Mouse (Mus musculus): ENCODE measurements around the gene Hspa1l. TPM values are rescaled to one million over a fixed set of nuclear protein-coding genes. Genes with fewer than 3 reads are reported as not detected.
A peak's percentile ranks its signal among the peaks of the same experiment; 100 is the strongest.
"Not testable (repeated sequence)": the region's sequence is repeated elsewhere in the genome, so short reads cannot be mapped to it uniquely, and the experiment has no call there.

Hspa1l gene
- under 1 TPM in 1 of 2 experiments, not detected in 1; 0.22 TPM for total RNA-seq (2021)

DNA sequence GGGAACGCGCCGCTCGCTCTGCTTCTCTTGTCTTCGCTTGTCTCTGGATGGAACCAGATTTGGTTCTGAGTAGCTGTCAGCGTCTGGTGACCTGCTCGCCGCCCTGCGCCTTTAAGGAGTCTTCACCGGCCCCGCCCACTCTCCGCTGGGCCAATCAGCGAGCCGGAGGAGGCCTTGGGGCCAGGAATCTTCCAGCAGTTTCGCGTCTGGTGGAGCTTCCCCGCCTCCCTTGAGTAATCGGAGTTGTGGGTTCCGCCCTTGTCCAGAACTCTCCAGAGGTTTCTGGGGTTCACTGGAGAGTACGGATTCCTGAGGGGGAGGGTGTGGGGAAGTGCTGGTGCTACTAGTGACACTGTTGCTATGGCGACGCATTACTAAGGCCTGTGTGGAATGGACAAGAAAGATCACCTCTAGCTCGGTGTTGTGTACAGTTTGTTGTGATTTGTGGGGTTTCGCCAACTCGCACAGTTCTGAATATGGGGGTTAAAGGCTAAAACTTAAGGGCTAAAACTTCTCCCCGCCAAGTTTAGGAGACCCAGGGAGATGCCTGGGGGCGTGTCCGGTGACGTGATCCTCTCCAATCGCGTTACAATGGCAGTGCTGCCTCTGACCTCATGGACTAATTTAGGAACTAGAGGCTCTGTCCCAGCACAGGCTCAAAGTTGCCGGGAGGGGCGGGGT, at the start of gene Hspa1l, which contains the start of gene Hspa1a:
TSS of gene Hspa1l (plus strand) at position 635 of the 681 bp plus-strand sequence.
TSS of gene Hspa1a (minus strand) at position 88 of the 681 bp plus-strand sequence.
- peak; percentile 50 for DNase-seq
- intact Hi-C loops (cut with DNase I) = not testable (repeated sequence)

DNA sequence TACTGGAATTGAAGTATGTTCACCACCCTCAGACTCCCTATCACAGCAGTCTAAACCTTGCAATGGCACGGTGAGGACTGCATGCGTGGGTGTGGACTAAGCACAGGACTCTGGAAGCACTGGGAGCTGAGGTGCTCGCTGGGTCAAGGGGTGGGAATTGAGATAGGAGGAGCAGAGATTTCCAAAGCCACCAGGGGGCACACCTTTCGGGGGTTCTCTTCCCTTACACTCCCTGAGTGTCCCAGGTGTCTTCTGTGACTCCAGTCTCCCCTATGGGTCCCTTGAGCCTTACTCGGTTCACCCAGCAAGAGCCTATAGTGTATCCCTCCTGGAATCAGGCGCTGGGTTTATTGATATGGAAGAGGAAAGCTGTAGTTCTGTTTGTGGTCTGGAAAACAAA, 49.6 kb upstream of the Hspa1l start:
- DNase-seq = no peak
- intact Hi-C loops (cut with DNase I) = no loop called here

DNA sequence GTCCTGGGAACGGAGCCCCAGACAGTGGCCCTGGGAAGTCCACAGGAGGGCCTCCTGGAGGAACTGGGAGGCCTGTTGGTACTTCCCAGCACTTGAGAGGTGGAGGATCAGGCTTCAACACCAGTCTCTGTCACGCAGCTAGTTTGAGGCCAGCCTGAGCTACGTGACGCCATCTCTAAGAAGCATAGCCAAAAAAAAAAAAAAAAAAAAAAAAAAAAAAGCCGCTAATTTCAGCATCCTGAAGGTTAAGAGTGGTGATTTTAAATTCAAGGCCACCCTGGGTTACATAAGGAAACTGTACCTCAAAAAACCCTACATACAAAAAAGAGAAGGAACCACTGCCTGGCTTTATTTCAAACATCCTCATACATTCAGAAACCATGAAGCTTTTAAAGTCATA, 48.2 kb upstream of the Hspa1l start:
- DNase-seq = no peak
- intact Hi-C loops (cut with DNase I) = no loop called here

DNA sequence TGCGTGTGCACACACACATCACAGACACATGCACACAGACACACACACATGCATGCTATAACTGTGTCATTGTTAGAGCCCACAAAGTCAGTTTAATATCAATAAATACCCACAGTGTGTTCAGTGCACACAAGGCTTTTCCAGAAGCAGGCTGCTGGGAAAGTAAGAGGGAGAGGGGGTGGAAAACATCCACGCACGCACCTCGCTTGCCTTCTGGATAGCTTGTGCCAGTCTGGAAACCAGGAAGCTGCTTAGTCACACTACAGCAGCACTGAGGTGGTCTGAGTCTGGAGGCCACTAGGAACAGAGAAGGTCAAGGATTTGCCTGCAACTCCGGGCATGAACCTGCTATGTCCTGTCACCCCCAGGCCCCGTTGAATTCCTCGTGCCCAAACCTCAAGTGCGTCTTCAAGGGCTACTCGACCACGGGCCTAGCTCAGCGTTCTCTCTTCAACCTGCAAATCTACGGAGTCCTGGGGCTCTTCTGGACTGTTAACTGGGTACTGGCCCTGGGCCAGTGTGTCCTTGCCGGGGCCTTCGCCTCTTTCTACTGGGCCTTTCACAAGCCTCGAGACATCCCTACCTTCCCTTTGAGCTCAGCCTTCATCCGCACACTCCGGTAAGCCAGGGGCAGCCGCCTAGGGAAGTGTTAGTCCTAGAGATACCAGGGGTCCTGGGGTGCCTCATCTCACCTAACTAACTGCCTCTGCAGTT, 45.0 kb upstream of the Hspa1l start:
- no peak for DNase-seq
- intact Hi-C loops (cut with DNase I) = no loop called here

DNA sequence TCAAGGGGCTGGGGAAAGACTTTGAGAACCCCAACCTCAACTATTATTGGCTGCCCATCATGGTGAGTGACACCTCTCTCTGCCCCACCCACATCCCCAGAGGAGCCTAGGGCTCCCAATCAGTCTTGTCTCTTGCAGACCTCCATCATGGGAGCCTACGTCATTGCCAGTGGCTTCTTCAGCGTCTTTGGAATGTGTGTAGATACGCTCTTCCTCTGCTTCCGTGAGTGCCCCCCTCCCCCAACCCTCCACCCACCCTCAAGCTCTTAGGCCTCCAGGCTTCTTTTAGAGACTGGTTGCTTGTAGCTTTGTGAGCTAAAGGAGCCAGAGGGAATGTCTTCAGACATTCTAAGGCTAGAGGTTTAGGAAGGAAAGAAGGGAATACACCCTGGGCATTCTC, 43.7 kb upstream of the Hspa1l start:
- intact Hi-C loops (cut with DNase I) = no loop called here

DNA sequence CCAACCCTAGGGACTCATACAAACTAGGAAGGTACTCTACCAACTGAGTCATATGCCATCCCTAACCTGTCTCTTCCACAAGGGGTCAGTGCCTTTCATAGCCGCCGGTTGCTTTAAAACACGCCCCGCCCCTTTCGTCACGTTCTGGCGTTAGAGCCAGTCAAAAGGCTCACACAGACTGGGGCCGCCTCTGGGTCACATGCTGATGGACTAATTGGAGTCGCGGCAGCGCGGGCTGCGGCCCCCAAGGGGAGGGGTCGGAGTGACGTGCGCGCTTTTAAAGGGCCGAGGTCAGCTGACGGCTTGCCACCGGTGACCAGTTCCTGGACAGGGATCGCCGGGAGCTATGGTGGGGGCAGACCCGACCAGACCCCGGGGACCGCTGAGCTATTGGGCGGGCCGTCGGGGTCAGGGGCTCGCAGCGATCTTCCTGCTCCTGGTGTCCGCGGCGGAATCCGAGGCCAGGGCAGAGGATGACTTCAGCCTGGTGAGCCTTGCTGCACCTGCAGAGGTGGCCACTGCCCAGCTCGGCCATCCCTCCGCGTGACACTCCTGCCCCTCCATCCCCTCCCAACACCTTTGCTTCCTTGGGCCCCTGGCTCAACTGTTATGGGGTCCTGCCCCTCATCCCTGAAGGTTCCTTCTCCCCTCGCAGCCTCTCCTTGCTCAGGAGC, 41.3 kb upstream of the Hspa1l start, which contains the start of gene Neu1:
TSS of gene Neu1 (plus strand) at position 193 of the 674 bp plus-strand sequence.
- peak; percentile 99 for DNase-seq
- intact Hi-C loops (cut with DNase I) = no loop called here

More for the DNA sequence above, 43.7 kb upstream of the Hspa1l start:
- no peak for DNase-seq

DNA sequence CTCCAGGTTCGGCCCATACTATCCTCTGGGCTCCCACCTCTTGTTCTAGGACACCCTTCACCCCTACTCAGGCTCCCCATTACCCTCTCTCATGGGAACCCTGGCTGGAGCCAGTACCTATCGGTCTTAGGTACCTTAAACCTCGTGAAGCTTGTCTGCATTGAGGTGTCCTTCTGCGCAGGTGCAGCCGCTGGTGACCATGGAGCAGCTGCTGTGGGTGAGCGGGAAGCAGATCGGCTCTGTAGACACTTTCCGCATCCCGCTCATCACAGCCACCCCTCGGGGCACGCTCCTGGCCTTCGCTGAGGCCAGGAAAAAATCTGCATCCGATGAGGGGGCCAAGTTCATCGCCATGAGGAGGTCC, 40.8 kb upstream of the Hspa1l start:
- intact Hi-C loops (cut with DNase I) = loop anchor here (2.0 kb wide), 1 partner anchor 71 kb away; no protein-coding TSS in a partner anchor
- DNase-seq = no peak

DNA sequence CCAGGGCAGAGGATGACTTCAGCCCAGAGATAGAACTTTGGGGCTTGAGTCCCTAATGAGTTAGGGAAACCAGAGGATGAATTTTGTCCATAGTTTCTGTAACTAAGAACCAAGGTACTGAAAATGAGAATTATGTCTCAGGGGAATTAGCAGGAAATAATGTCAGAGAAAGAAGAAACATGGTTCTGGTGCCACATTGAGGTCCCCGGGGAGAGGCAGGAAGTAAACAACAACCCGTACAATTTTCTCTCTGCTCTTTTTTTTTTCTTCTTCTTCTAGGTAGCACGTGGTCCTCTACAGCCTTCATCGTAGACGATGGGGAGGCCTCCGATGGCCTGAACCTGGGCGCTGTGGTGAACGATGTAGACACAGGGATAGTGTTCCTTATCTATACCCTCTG, 40.2 kb upstream of the Hspa1l start:
- DNase-seq = no peak
- intact Hi-C loops (cut with DNase I) = loop anchor here (2.0 kb wide), 1 partner anchor 71 kb away; no protein-coding TSS in a partner anchor

DNA sequence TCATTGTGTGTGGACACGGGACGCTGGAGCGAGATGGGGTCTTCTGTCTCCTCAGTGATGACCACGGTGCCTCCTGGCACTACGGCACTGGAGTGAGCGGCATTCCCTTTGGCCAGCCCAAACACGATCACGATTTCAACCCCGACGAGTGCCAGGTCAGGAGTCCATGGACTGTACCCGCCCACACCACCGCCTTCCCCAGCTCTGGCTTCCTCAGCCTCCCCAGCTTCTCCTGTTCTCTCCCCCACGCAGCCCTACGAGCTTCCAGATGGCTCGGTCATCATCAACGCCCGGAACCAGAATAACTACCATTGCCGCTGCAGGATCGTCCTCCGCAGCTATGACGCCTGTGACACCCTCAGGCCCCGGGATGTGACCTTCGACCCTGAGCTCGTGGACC, 38.5 kb upstream of the Hspa1l start:
- intact Hi-C loops (cut with DNase I) = no loop called here
- DNase-seq = no peak

DNA sequence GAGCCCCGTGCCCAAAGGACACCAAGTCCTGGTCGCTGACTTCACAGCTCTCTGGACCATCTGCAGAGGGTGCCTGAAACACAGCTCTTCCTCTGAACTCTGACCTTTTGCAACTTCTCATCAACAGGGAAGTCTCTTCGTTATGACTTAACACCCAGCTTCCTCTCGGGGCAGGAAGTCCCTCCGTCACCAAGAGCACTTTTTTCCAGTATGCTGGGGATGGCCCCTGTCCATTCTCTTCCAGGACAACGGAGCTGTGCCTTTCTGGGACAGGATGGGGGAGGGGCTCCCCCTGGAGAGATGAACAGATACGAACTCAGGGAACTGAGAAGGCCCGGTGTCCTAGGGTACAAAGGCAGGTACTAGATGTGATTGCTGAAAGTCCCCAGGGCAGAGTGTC, 37.7 kb upstream of the Hspa1l start:
- no peak for DNase-seq
- intact Hi-C loops (cut with DNase I) = no loop called here

DNA sequence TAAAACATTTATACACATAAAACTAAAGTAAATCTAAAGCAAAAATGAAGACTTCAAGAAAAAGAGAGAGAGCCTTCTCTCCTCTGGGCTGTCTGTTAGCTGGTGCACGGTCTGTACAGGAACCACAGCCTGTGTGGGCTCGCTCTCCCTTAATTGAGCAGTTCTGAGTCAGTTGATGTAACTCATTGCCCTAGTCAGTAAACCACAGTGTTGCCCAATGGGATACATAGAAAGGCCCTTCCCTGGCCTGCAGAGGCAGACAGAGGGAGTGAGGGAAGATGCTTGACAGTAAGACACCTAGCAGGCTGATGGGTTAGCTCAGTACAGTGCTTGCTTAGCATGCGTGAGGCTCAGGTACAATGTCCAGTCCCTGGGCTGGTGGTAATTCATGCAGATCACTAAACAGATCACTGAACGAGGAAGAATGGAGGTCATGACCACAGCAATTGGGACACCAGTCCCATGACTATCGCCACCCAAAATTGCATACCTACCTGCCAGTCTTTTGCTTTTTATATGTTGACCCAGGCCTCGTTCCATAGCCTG, 34.5 kb upstream of the Hspa1l start:
- no peak for DNase-seq
- intact Hi-C loops (cut with DNase I) = no loop called here

DNA sequence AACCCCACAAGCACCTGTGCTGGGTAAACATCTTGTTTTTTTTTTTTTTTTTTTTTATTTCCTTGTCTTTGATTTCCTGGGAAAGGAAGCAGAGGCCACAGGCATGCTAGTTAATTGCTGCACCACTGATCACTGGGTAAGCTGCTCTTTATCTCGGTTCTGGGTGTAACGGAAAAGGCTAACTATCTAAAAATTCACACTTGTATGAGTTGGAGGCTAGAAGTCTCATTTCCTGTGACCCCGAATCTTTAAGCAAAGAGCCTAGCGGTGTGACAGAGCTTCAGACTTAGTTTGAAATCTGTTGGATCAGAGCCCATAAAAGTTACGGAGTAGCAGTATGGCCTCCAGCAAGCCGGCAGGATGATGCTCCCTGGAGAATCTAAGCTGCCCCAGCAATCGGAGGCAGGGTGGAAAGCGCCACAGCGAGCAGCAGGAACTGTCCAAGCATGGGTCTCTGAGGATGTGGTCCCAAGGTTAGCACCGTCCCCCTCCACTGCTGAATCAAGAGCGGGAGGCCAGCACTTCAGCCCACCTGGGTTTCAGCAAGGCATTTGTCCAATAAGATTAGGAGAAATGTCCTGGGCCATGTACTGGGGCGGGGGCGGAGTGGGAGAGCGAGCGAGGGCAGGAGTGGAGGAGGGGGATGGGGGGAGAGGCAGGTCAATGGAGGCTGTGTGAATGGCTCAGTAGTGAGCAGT, 31.0 kb upstream of the Hspa1l start:
- no peak for DNase-seq
- intact Hi-C loops (cut with DNase I) = no loop called here

DNA sequence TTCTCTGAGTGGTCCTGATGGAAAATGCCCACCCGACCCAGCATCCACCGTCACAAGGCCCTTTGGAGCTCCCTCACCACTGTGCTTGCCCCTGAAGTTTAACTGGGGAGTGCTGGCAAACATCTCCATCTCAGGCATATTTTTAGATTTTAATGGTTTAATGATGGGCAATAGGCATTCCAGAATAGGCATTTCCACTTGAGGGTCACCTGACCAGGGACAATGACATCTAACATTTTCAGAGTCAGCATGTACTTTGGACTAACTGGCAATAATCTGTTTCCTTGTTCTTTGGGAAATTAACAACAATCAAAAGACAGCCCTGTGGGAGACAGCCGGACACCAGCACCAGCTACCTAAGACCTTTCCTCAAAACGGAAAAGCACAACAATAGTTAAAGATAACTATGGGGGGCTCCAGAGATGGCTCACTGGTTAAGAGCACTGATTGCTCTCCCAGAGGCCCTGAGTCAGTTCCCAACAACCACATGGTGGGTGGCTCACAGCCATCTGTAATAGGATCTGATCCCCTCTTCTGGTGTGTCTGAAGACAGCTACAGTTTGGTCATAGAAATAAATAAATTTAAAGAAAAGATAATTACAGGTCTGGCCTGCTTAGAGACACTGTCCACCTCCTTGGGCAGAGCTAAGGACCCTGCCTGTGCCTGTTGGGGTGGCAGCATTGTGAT, 29.2 kb upstream of the Hspa1l start:
- intact Hi-C loops (cut with DNase I) = no loop called here
- no peak for DNase-seq

DNA sequence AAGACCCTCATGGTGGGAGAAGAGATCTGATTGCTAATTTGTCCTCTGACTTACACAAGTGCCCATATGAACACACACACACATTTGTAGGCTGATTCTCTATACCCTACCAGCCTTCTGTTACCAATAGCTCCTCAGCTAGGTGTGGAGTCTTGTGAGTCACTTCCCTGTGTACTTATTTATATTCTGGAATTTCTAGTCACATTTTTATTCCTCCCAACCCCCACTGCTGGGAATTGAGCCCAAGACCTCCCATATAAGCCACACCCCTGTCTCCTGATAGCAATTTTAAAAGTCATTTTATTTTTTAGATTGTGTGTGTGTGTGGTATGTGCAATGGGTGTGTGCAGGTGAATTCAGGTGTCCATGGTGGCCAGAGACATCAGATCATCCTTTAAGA, 28.1 kb upstream of the Hspa1l start:
- no peak for DNase-seq
- intact Hi-C loops (cut with DNase I) = no loop called here

DNA sequence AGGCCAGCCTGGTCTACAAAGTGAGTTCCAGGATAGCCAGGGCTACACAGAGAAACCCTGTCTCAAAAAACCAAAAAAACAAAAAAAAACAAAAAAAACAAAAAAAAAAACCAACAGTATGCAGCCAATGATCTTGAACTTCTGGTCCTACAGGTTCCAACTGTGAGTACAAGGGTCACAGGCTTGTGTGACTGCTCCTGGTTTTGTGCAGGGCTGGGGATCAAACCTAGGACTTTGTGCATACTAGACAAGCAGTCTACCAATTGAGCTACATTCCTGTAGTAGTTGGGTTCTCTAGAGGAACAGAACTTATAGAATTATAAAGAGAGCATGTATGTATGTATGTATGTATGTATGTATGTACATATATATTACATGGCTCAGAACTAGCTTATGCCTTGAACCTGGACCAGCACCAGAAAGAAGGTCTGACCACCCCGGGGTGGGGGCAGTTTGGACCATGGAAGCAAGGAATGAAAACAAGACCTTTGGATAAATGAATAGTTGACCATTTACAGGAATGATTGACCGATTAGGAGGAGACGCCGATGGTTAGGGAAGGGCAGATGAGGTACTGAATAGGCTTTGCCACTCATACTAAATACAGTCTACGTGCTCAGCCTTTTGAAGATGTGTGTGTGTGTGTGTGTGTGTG, 25.9 kb upstream of the Hspa1l start:
- DNase-seq = no peak
- intact Hi-C loops (cut with DNase I) = no loop called here

DNA sequence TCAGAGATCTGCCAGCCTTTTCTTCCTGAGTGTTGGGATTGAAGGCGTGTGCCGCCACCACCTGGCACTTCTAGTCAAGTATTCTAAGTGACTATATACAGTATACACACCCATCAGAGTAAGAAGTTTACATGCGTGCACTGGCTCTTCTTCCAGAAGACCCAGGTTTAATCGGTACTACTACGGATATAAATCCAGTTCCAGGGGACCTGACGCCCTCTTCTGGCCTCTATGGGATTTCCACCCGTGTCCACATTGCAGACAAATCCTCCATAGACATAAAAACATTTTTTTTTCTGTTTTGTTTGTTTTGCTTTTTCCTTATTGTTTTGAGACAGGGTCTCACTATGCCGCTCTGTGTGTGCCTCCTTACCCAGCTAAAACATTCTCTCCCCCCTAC, 24.9 kb upstream of the Hspa1l start:
- intact Hi-C loops (cut with DNase I) = no loop called here
- DNase-seq = no peak

DNA sequence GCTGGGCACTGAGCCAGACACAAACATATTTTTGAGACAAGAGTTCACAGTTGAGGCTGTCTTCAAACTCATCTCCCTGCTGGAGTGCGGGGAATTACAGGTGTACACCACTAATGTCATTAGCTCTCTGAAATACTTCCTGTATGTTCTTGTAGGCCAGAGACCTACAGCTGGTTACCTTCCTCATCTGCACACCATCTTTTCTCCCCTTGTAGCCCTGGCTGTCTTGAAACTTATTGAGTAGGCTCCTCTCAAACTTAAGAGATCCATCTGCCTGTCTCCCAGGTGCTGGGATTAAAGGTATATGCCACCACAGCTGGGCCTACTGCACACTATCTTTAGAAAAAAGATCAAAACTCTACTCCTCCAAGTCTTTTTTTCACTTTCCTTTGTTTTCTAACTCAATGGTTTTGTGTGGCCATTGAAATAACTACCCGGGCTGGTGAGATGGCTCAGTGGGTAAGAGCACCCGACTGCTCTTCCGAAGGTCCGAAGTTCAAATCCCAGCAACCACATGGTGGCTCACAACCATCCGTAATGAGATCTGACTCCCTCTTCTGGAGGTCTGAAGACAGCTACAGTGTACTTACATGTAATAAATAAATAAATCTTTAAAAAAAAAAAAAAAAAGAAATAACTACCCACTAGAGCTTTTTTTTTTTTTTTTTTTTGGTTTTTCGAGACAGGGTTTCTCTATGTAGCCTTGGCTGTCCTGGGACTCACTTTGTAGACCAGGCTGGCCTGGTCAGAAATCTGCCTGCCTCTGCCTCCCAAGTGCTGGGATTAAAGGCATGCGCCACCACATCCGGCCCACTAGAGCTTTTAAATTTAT, 23.6 kb upstream of the Hspa1l start:
- DNase-seq = not testable (repeated sequence)

DNA sequence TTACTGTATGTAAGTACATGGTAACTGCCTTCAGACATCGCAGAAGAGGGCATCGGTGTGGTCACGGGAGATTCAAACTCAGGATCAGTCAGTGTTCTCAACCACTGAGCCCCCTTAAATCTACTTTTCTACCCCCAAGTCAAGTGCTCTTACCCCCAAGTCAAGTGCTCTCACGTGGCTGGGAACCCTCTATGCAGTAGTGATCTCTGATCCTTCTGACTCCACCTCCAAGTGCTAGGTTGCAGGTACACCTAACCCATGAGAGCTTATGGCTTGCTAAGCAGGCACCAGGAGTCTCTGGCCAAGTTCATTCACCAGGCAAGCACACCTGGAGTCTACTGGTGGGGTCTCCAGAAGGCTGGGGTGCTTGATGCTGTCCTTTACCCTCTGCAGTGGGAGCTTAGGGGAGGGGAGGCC, 22.9 kb upstream of the Hspa1l start:
- intact Hi-C loops (cut with DNase I) = no loop called here

More for the DNA sequence above, 23.6 kb upstream of the Hspa1l start:
- intact Hi-C loops (cut with DNase I) = not testable (repeated sequence)

More for the DNA sequence above, 22.9 kb upstream of the Hspa1l start:
- no peak for DNase-seq

Measured in left cerebral cortex, postnatal 4 days (tissue).